Mouse (Mus musculus): ENCODE measurements around the gene Tgif1.

Gene Tgif1

DNA sequence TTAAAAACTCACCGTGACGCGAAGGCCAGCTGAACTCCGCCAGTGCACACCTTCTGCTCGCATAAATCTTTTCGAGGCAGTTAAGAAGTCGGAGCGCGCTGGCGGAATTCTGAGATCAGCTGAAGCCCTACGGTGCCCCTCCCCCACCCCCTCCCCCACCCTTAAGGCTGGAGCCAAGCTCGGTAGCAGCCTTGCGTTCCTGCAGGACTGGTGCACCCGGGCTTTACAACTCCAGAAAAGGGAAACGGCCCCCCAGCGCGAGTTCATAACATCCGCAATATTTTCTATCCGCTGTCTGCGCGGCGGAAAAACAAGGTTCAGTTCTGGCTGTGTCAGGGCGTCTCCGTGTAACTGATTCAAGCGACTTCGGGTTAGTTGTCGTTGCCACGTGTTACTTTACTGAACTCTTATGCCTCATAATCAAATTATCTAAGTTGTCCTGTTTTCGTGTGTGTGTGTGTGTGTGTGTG, at the start of gene Tgif1:
Gene Tgif1 (minus strand): TSS at position 111 of the 470 bp plus-strand sequence.
- DNase-seq (ENCODE audit: low spot score), result no peak

- no peak for DNase-seq (ENCODE audit: low spot score)
Measured at GRCm38 (mm10) chr17:70900660-70901059, 47.3 kb upstream of the Tgif1 start.

- DNase-seq (ENCODE audit: low spot score), result no peak
Measured at GRCm38 (mm10) chr17:70899642-70900041, 46.3 kb upstream of the Tgif1 start.

- no peak for DNase-seq (ENCODE audit: low spot score)
Measured at GRCm38 (mm10) chr17:70894867-70895266, 41.5 kb upstream of the Tgif1 start.

- no peak for DNase-seq (ENCODE audit: low spot score)
Measured at GRCm38 (mm10) chr17:70893151-70893550, 39.8 kb upstream of the Tgif1 start.

GRCm38 (mm10) chr17:70892288-70893096, 39.1 kb upstream of the Tgif1 start:
- no peak for DNase-seq (ENCODE audit: low spot score)

DNA sequence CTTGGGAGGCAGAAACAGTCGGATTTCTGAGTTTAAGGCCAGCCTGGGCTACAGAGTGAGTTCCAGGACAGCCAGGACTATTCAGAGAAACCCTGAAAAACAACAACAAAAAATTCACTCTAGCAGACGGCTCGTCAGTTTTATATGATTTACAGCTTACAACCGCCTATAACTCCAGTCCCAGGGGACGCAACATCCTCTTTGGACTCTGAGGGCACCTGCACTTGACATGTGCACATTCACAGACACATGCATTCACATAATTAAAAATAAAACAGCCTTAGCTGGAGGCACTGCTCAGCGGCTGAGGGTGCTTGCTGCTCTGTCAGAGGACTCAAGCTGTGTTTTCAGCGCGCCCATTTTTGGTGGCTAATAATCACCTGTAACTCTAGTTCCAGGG, 37.2 kb upstream of the Tgif1 start:
- no peak for DNase-seq (ENCODE audit: low spot score)

- no peak for DNase-seq (ENCODE audit: low spot score)
Measured at GRCm38 (mm10) chr17:70888657-70889056, 35.3 kb upstream of the Tgif1 start.

GRCm38 (mm10) chr17:70887848-70888247, 34.5 kb upstream of the Tgif1 start:
- DNase-seq (ENCODE audit: low spot score), result no peak

DNA sequence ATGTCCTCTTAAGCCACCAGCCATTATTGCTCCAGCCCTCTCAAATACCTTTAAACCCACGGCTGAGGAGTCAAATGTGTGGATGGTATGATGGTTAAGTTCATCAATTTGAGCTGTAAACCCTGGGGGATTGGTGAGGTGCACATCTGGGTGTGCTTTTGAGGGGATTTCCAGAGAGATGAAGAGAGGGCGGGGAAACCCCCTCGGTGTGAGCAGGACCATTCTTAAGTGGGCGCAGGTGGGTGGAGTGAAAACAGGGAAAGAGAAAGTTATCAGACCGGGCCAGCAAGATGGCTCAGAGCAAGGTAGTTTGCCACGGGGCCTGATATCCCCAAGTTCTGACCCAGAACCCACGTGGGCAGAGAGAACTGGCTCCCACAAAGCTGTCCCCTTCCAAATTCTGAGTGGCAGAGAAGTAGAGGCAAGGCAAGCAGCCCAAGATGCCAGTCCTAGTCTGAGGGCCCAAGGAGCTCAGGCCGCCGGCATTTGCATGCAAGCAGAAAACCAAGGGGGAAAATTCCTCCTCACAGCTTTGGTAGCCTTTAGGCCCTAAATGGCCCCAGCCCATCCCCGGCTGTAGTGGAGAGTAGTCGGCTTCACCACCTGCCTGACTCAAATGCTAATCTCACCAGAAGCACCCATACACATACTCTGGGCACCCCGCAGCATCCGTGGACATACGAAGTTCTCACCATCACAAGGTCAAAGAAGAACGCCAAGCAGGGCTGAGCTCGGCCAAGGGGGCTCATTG, 33.5 kb upstream of the Tgif1 start:
- no peak for DNase-seq (ENCODE audit: low spot score)

GRCm38 (mm10) chr17:70885868-70886267, 32.5 kb upstream of the Tgif1 start:
- DNase-seq (ENCODE audit: low spot score), result no peak

DNA sequence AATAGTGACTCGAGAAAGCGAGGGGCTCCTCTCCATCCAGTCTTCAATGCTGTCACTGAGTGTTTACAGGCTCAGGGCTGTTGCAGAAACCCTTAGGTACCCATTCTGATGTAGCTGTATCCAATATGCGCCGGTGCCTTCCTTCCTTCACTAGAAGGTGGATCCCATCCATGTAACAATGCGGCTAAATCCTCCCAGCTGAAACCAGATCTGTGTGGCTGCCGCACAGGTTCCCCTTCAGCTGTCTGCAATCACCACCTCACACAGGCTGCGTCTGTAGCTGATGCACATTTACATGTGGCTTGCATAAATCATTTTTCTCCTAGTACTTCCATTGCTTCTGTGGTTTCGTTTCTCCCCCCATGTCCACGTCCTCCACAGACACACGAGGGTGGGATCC, 28.6 kb upstream of the Tgif1 start:
- DNase-seq (ENCODE audit: low spot score), result no peak

- DNase-seq (ENCODE audit: low spot score), result no peak
Measured at GRCm38 (mm10) chr17:70881194-70881593, 27.8 kb upstream of the Tgif1 start.

DNA sequence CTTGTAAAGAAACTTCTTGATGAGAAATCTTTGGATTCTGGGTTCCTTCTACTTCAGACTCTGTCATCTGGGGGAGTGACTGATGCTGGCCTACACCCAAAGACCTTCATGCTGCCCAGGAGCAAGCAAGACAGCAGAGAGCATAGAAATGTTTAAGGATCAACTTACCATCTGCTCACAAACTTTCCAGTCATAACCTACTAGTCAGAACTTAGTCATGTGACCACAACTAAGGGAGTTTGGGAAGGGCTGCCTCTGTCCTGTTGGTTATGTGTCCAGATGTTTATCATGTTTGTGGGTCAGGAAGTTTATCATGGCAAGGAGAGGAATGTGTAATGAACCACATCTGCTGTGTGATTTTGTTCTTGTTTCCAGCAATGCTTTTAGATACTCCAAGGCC, 24.9 kb upstream of the Tgif1 start:
- DNase-seq (ENCODE audit: low spot score), result no peak

DNA sequence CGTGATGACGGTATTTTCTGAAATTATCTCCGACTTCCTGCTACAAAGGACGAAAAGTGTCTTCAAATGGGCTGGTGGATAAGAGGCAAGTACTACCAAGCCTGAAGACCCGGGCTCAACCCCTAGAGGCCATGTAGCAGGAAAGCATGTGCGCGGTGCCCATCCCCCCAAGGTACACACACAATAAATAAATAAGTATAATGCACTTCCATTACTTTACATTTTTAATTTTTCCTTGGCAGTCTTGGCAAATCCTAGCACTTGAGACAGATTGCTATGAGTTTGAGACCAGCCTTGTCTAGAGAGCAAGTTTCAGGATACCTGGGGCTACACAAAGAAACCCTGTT, 20.4 kb upstream of the Tgif1 start:
- DNase-seq (ENCODE audit: low spot score), result no peak

DNA sequence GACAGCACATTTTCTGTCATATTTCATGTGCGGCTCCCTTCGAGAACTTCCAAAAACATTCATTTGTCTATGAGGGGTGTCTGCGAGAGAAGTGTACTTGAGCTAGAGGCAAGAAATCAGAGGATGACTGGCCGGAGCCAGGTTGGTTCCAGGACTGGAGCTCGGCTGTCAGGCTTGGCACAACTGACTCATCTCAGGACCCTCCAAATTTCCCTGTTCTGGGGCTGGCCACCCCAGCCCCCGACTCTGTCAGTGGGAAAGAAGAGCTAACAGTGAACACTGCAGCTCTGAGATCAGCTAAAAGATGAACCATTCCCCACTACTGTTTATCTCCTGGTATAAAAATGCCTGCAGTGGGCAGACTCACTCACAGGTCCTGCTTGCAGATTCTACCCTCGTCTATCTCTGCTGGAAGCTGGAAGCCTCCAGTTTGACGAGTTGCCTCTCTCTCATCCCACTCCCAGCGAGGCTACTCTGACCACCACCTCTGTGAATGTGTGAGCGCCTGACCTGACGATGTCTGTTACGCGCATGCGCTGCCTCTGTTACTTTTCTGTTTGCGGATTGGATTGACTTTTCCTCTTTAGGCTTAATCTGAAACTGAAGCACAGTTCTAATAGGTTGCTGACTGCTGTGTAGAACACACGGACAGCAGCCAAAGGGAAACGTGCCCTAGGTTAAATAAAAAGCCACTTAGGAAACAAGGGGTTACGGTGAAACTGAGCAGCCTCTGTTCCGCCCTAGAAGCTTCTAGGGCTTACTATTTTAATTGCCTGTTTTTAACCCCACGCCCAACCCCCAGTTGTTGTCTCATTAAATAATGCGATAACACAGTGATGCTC, 19.8 kb upstream of the Tgif1 start:
- DNase-seq (ENCODE audit: low spot score), result no peak

- DNase-seq (ENCODE audit: low spot score), result no peak
Measured at GRCm38 (mm10) chr17:70872094-70872929, 19.0 kb upstream of the Tgif1 start.

- DNase-seq (ENCODE audit: low spot score), result no peak
Measured at GRCm38 (mm10) chr17:70871676-70872075, 18.3 kb upstream of the Tgif1 start.

GRCm38 (mm10) chr17:70870581-70870980, 17.2 kb upstream of the Tgif1 start:
- no peak for DNase-seq (ENCODE audit: low spot score)

DNA sequence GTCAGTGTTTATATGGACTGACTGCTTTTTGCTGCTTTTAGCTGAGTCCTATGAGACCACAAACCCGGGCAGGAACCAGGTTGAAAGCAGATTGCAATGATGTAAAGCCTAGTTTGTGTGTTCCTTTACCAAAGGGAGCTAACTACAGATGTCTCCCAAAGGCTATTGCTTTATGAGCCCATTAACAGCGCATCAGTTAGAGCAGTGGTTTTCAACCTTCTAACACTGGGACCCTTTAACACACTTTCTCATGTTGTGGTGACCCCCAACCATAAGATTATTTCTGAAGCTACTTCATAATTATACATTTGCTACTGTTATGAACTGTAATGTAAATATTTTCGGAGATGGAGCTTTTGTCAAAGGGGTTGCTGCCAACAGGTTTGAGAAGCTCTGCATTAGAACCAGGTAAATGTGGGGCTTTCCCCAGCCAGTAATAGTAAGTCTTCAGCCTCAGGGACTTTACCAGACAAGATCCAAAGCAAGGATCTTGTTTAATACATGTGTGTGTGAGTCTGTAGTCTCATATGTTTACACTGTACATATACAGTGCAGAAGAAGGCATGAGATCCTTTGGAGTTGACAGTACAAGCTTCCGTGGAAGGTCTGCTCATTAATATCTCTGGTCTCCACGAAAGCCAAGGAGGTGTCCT, 15.4 kb upstream of the Tgif1 start:
- no peak for DNase-seq (ENCODE audit: low spot score)

- no peak for DNase-seq (ENCODE audit: low spot score)
Measured at GRCm38 (mm10) chr17:70866538-70867114, 13.3 kb upstream of the Tgif1 start.

Data from left cerebral cortex, adult 11 months (tissue).